Mouse (Mus musculus): ENCODE data around the gene Olfr62. TPM values are rescaled to one million over a fixed set of nuclear protein-coding genes. Genes with fewer than 3 reads are reported as not detected.

Olfr62 gene
- 0.20 and 0.36 TPM in 2 replicates for polyA plus RNA-seq (2012; rRNA removed)

DNA sequence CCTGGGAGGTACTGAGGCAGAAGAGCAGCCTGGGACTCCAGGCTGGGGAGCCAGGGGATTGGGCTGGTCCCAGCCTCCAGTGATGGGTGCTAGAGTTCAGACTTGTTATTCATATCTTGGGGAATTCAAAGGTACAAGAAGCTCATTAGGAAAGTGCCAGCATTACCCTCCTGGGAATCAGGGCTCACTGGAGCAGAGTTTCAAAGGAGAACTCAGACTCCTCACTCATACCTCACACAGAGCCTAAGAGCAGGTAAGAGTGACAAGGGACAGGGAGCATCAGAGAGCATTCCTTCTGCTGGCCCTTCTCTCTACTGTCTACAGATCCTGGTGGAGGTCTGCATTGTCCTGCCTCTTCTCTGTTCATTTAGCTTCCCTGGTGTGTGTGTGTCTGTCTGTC lies at the start of gene Olfr62:
TSS of gene Olfr62 (plus strand) at position 301 of the 400 bp plus-strand sequence.
- Histone ChIP-seq H3K27me3 (ENCODE audit: control insufficient read depth, insufficient read depth, low read length) (no peaks in the 10 kb centered on the region), H3K36me3 (ENCODE audit: control insufficient read depth, insufficient read depth, low read length) (no peaks in the 10 kb centered on the region), H3K27ac (ENCODE audit: control insufficient read depth, insufficient read depth, low read depth, low read length) (no peak within 1 kb of the TSS), H3K4me3 (ENCODE audit: control insufficient read depth, low read depth, low read length) (no peak within 1 kb of the TSS), H3K4me1 (ENCODE audit: control insufficient read depth, insufficient read depth, low read length) (no peaks in the 10 kb centered on the region)
- TF ChIP-seq CTCF (IDR thresholded peaks at IDR 0.05; ENCODE audit: control insufficient read depth, insufficient read depth, insufficient replicate concordance, low read depth, low read length), result no peak
- no peak for TF ChIP-seq POLR2A (IDR thresholded peaks at IDR 0.05; ENCODE audit: control insufficient read depth, low read depth, low read length)

DNA sequence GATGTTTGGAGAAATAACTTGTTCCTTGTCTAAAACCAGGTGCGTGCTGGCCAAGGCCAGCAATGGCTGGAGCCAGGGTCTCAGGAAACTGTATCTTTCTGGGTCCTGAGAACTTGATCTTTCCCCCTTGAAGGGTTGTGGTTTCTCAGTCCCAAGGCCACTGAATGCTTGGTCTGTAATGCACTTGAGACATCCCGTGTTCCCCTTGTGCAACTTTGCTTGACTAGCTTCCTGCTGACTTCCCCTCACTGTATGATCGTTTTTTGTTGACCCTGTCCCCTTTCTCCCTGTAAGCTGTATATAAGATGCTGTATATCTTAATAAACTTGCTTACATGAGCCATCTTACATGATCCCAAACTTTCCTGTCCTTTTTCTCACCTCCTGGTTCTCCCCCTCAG lies 48.9 kb upstream of the Olfr62 start:
- H3K36me3 ChIP-seq (ENCODE audit: control insufficient read depth, insufficient read depth, low read length), result peaks cover 3% of the 10 kb centered on the region; the same call in 1 of the 2 replicates
- H3K27me3 ChIP-seq (ENCODE audit: control insufficient read depth, insufficient read depth, low read length), result no peaks in the 10 kb centered on the region
- H3K27ac ChIP-seq (ENCODE audit: control insufficient read depth, insufficient read depth, low read depth, low read length), result no peak overlapping the region
- no peak overlapping the region for H3K4me3 ChIP-seq (ENCODE audit: control insufficient read depth, low read depth, low read length)
- peaks cover 3% of the 10 kb centered on the region; the same call in 1 of the 2 replicates for H3K4me1 ChIP-seq (ENCODE audit: control insufficient read depth, insufficient read depth, low read length)
- no peak for TF ChIP-seq POLR2A (IDR thresholded peaks at IDR 0.05; ENCODE audit: control insufficient read depth, low read depth, low read length)
- no peak for TF ChIP-seq CTCF (IDR thresholded peaks at IDR 0.05; ENCODE audit: control insufficient read depth, insufficient read depth, insufficient replicate concordance, low read depth, low read length)

DNA sequence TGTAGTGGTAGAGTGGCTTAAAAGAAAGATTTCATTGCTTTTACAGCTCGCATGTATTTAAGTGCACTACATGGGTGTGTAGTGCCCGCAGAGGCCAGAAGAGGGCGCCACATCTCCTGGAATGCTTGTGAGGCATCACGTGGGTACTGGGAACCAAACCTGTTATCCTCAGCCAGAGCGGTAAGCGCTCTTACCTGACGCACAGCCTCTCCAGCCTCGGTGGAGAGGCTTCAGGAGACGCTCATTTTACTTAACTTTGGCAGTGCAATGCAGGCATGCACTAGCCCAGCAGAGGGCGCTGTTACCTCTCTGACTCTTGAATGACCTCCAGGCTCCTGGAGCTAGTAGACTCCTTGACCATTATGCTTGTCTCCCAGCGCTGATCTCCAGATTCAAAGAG lies 46.1 kb upstream of the Olfr62 start:
- no peak for TF ChIP-seq POLR2A (IDR thresholded peaks at IDR 0.05; ENCODE audit: control insufficient read depth, low read depth, low read length)
- peak; percentile 80 for TF ChIP-seq CTCF (IDR thresholded peaks at IDR 0.05; ENCODE audit: control insufficient read depth, insufficient read depth, insufficient replicate concordance, low read depth, low read length)
- no peak overlapping the region for H3K4me3 ChIP-seq (ENCODE audit: control insufficient read depth, low read depth, low read length)
- peaks cover 3% of the 10 kb centered on the region; the same call in 1 of the 2 replicates for H3K4me1 ChIP-seq (ENCODE audit: control insufficient read depth, insufficient read depth, low read length)
- H3K27ac ChIP-seq (ENCODE audit: control insufficient read depth, insufficient read depth, low read depth, low read length), result no peak overlapping the region
- H3K27me3 ChIP-seq (ENCODE audit: control insufficient read depth, insufficient read depth, low read length), result no peaks in the 10 kb centered on the region
- peaks cover 3% of the 10 kb centered on the region; the same call in 1 of the 2 replicates for H3K36me3 ChIP-seq (ENCODE audit: control insufficient read depth, insufficient read depth, low read length)

DNA sequence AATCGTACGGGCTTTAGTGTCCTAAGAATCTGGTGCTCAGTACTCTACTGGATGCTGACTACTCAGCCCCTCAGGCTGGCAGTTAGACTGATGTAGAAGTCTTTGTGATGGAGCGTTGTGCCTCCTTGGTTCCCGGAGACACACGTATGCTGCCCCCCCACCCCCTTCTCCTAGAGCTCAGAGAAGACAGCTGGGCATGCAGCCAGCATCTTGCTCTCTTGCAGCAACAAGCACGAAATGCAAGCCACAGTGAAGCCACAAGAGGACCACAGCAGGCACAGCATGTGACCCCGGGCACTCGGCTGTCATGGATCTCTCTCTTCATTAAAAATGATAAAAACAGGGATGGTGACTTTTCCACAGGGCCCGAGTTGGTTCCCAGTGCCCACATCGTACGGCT lies 43.3 kb upstream of the Olfr62 start:
- peaks cover 3% of the 10 kb centered on the region; the same call in 1 of the 2 replicates for H3K36me3 ChIP-seq (ENCODE audit: control insufficient read depth, insufficient read depth, low read length)
- TF ChIP-seq POLR2A (IDR thresholded peaks at IDR 0.05; ENCODE audit: control insufficient read depth, low read depth, low read length), result no peak
- TF ChIP-seq CTCF (IDR thresholded peaks at IDR 0.05; ENCODE audit: control insufficient read depth, insufficient read depth, insufficient replicate concordance, low read depth, low read length), result no peak
- no peaks in the 10 kb centered on the region for H3K27me3 ChIP-seq (ENCODE audit: control insufficient read depth, insufficient read depth, low read length)
- no peak overlapping the region for H3K4me3 ChIP-seq (ENCODE audit: control insufficient read depth, low read depth, low read length)
- H3K4me1 ChIP-seq (ENCODE audit: control insufficient read depth, insufficient read depth, low read length), result peaks cover 3% of the 10 kb centered on the region; the same call in 1 of the 2 replicates
- no peak overlapping the region for H3K27ac ChIP-seq (ENCODE audit: control insufficient read depth, insufficient read depth, low read depth, low read length)

DNA sequence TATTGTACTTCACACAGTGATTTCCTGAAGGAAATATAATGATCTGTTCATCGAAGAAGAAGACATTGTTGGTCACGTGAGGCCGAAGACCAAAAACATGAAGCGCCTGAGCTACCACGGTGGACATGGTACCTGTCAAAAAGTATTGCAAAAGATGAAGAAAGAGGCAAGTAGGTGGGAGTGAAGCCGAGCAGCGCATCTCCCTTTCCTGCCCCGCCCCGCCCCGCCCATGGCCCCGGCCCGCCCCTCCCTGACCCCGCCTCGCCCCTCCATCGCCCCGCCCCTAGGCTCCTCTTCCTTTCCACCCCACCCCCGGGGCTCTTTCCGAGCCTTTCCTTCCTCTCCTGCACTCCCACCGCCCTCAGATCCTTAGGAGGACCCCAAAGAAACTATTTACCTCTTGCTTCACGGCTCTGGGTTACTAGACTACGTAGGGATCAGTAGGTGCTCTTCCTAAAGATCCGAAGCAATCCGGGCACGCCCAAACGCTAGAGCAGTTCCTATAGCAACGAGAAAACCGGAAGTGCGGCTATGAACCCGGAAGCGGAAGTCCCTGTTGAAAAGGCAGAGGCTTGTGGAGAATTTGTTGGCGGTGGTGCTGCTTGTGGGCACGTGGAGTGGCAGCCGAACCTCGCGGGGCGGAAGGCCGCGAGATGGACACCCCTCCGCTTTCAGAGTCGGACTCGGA lies 38.3 kb upstream of the Olfr62 start, which contains the start of the genes Cfap57 and Ebna1bp2:
TSS of gene Cfap57 (minus strand) at position 499 of the 688 bp plus-strand sequence.
TSS of gene Ebna1bp2 (plus strand) at position 521 of the 688 bp plus-strand sequence.
- H3K27ac ChIP-seq (ENCODE audit: control insufficient read depth, insufficient read depth, low read depth, low read length), result peak within 1 kb of the TSS; percentile 62
- no peaks in the 10 kb centered on the region for H3K36me3 ChIP-seq (ENCODE audit: control insufficient read depth, insufficient read depth, low read length)
- no peaks in the 10 kb centered on the region for H3K27me3 ChIP-seq (ENCODE audit: control insufficient read depth, insufficient read depth, low read length)
- peaks cover 5% of the 10 kb centered on the region for H3K4me1 ChIP-seq (ENCODE audit: control insufficient read depth, insufficient read depth, low read length)
- peak within 1 kb of the TSS; percentile 89 for H3K4me3 ChIP-seq (ENCODE audit: control insufficient read depth, low read depth, low read length)
- TF ChIP-seq CTCF (IDR thresholded peaks at IDR 0.05; ENCODE audit: control insufficient read depth, insufficient read depth, insufficient replicate concordance, low read depth, low read length) (no peak), POLR2A (IDR thresholded peaks at IDR 0.05; ENCODE audit: control insufficient read depth, low read depth, low read length) (peak; percentile 28; the same call in 1 of the 2 replicates)

DNA sequence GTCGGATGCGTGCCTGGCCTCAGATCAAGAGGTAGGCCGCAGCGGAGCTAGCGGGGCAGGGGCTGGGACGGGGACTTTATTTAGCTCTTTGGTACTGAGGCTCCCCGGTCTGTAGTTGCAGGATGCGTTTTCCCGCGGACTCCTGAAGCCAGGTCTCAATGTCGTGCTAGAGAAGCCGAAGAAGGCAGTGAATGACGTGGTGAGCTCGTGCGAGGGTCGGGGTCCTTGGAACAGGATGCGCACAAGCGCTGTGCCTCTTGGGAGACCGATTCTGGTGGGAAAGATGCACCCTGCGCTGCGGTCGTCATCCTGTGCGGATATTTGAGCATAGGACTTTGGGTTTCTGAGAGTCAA lies 37.8 kb upstream of the Olfr62 start:
- no peaks in the 10 kb centered on the region for H3K27me3 ChIP-seq (ENCODE audit: control insufficient read depth, insufficient read depth, low read length)
- H3K4me3 ChIP-seq (ENCODE audit: control insufficient read depth, low read depth, low read length), result peak overlapping the region; percentile 89
- peaks cover 5% of the 10 kb centered on the region for H3K4me1 ChIP-seq (ENCODE audit: control insufficient read depth, insufficient read depth, low read length)
- H3K27ac ChIP-seq (ENCODE audit: control insufficient read depth, insufficient read depth, low read depth, low read length), result peak overlapping the region; percentile 62
- TF ChIP-seq CTCF (IDR thresholded peaks at IDR 0.05; ENCODE audit: control insufficient read depth, insufficient read depth, insufficient replicate concordance, low read depth, low read length), result no peak
- TF ChIP-seq POLR2A (IDR thresholded peaks at IDR 0.05; ENCODE audit: control insufficient read depth, low read depth, low read length), result no peak; the same call in 1 of the 2 replicates
- H3K36me3 ChIP-seq (ENCODE audit: control insufficient read depth, insufficient read depth, low read length), result no peaks in the 10 kb centered on the region; the same call in 1 of the 2 replicates

DNA sequence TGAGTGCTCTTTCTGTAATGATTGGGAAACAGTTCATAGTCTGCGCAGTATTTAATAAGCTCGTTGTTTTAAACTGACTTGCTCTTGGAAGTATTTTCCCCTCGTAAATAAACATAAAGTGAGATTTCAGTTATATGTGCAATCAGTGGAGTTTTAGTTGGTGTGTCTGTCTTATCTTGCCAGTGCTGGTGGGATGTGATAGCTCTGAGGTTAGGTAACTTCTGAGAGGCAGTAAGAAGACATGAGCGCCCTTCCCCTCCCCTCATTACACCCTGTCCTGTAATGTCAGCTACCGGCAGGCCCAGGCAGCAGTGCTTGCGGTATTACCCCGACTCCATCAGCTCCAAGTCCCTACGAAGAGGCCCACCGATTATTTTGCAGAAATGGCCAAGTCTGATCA lies 37.0 kb upstream of the Olfr62 start:
- no peak overlapping the region for H3K27ac ChIP-seq (ENCODE audit: control insufficient read depth, insufficient read depth, low read depth, low read length)
- H3K4me1 ChIP-seq (ENCODE audit: control insufficient read depth, insufficient read depth, low read length), result peaks cover 5% of the 10 kb centered on the region
- TF ChIP-seq POLR2A (IDR thresholded peaks at IDR 0.05; ENCODE audit: control insufficient read depth, low read depth, low read length) (no peak), CTCF (IDR thresholded peaks at IDR 0.05; ENCODE audit: control insufficient read depth, insufficient read depth, insufficient replicate concordance, low read depth, low read length) (no peak)
- H3K27me3 ChIP-seq (ENCODE audit: control insufficient read depth, insufficient read depth, low read length), result no peaks in the 10 kb centered on the region
- no peaks in the 10 kb centered on the region; the same call in 1 of the 2 replicates for H3K36me3 ChIP-seq (ENCODE audit: control insufficient read depth, insufficient read depth, low read length)
- peak overlapping the region; percentile 23; the same call in 1 of the 2 replicates for H3K4me3 ChIP-seq (ENCODE audit: control insufficient read depth, low read depth, low read length)

Measured in testis, adult 2 months (tissue).